Mouse (Mus musculus) kidney, embryonic 16.5 days (tissue): ENCODE data around the gene D330020A13Rik. TPM values are rescaled to one million over a fixed set of nuclear protein-coding genes. Genes with fewer than 3 reads are reported as not detected.

ENCODE experiments used
- ATAC-seq: fragments of 200-750 bp; cut with Nextera tagmentation; 2 replicates; pipeline ENCODE4 v1.8.0; 2017; ENCODE audit warnings: moderate TSS enrichment; ENCODE audit not compliant: low FRiP score, low TSS enrichment
- H3K27ac ChIP-seq: fragments of 300-500 bp; sonication (generic); 2 replicates; pipeline ENCODE4 v1.5.1; 2014; ENCODE audit warnings: low read length
- H3K27me3 ChIP-seq: fragments of 300-500 bp; sonication (generic); 2 replicates; pipeline ENCODE4 v1.6.1; 2014; ENCODE audit warnings: low read length, control low read depth, mixed read lengths; ENCODE audit not compliant: insufficient read depth
- H3K36me3 ChIP-seq: fragments of 300-500 bp; sonication (generic); 2 replicates; pipeline ENCODE4 v1.6.1; 2014; ENCODE audit warnings: low read length, control low read depth, mixed read lengths; ENCODE audit not compliant: insufficient read depth
- H3K4me1 ChIP-seq: fragments of 300-500 bp; sonication (generic); 2 replicates; pipeline ENCODE4 v1.6.1; 2014; ENCODE audit warnings: low read length, control low read depth, mixed read lengths; ENCODE audit not compliant: insufficient read depth
- H3K4me2 ChIP-seq: fragments of 300-500 bp; sonication (generic); replicated peaks from 2 replicates; pipeline ENCODE4 v1.6.1; 2014; ENCODE audit warnings: low read depth, low read length
- H3K4me3 ChIP-seq: fragments of 300-500 bp; sonication (generic); 2 replicates; pipeline ENCODE4 v1.5.1; 2014; ENCODE audit warnings: mild to moderate bottlenecking, low read length
- H3K9ac ChIP-seq: fragments of 300-500 bp; sonication (generic); replicated peaks from 2 replicates; pipeline ENCODE4 v1.6.1; 2014; ENCODE audit warnings: low read length
- H3K9me3 ChIP-seq: fragments of 300-500 bp; sonication (generic); 2 replicates; pipeline ENCODE4 v1.6.1; 2016; ENCODE audit warnings: low read length, control low read depth
- WGBS: fragments of 180-500 bp; shearing (Covaris S2); extraction: QIAGEN DNeasy Blood & Tissue Kit; methylation state at CpG from one replicate; pipeline ENCODE4 v1.1.7; 2014; 5-methylcytosine and 5-hydroxymethylcytosine counted together
- polyA plus RNA-seq: library from polyadenylated mRNA; unstranded; fragments of >200 nt; fragmentation: Nextera tagmentation; extraction: Ambion mirVana; gene quantifications from 2 replicates; pipeline ENCODE4 v1.2.1, GENCODE M21; 2015

Gene D330020A13Rik
- polyA plus RNA-seq, 1 experiment from 2014 or later = 0.65 TPM

DNA sequence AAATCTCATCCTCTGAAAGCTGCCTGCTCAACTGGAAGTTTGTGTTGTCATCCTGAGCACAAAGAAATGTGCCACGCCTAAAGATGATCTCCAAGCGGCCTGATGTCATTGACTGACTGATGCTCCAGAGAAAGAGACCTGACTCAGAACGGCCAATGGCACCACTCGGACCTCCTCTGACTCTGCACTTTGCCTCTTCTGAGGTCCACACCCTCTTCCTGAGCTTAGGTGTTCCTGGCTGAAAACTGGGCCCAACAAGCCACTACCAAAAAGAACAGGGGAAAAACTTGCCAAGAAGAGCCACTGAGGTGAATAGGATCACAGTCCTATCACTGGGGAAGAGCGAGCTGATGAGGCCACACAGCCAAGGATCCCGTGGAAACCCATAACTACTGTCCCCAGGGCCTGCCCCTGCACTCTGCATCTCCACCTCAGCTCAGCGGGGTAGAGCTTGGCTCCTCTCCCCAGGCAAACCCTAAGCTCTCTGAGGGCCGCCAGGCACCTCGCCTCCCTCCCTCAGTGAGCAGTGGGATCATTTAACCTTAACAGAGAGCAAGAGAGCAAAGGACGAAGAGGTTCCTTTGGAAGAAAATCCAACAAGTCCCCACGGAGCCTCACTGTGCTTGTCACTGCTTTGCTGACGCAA lies 31.2 kb upstream of the D330020A13Rik start:
- 56% methylated on average over 12 of the region's 12 CpGs for WGBS
- Histone ChIP-seq H3K9ac (no peak overlapping the region), H3K36me3 (no peaks in the 10 kb centered on the region), H3K9me3 (no peaks in the 10 kb centered on the region), H3K4me2 (no peak overlapping the region), H3K4me3 (no peak overlapping the region), H3K4me1 (peaks cover 18% of the 10 kb centered on the region), H3K27ac (peak overlapping the region; percentile 68), H3K27me3 (no peaks in the 10 kb centered on the region)
- peak; percentile 57 for ATAC-seq

- peak overlapping the region; percentile 68 for H3K27ac ChIP-seq
- H3K36me3 ChIP-seq = no peaks in the 10 kb centered on the region
- no peak overlapping the region for H3K9ac ChIP-seq
- peak; percentile 71 for ATAC-seq
- 54% methylated on average over 7 of the region's 7 CpGs for WGBS
- no peaks in the 10 kb centered on the region for H3K9me3 ChIP-seq
- no peaks in the 10 kb centered on the region for H3K27me3 ChIP-seq
- H3K4me3 ChIP-seq = no peak overlapping the region
- H3K4me2 ChIP-seq = no peak overlapping the region
- H3K4me1 ChIP-seq = peaks cover 18% of the 10 kb centered on the region
Measured at GRCm38 (mm10) chr6:120263608-120264007, 30.6 kb upstream of the D330020A13Rik start.

- WGBS = 20% methylated on average over 6 of the region's 6 CpGs
- peak overlapping the region; percentile 68 for H3K27ac ChIP-seq
Measured at GRCm38 (mm10) chr6:120264151-120264550, 30.0 kb upstream of the D330020A13Rik start.

DNA sequence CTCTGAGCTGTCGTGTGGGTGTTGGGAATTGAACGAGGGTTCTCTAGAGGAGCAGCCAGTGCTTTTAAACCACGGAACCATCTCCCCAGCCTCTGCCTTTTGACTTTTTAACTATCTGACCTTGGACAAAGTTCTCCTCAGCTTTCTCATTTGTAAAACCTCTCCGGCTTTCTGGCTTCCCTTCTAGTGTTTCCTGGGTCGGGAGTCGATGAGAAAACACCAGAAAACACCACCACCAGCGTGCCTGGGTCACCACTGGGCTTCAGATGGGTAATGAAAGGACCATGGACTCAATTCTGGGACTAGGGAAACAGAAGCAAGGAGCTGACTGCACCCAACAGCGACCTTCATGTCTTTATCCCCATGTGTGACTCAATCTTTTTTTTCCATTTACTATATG lies 20.0 kb upstream of the D330020A13Rik start:
- Histone ChIP-seq H3K36me3 (no peaks in the 10 kb centered on the region), H3K4me3 (no peak overlapping the region), H3K4me1 (peaks cover 16% of the 10 kb centered on the region), H3K27me3 (no peaks in the 10 kb centered on the region), H3K9me3 (no peaks in the 10 kb centered on the region), H3K4me2 (no peak overlapping the region), H3K27ac (no peak overlapping the region), H3K9ac (no peak overlapping the region)
- 46% methylated on average over 8 of the region's 8 CpGs for WGBS
- no peak for ATAC-seq

More at GRCm38 (mm10) chr6:120264151-120264550, 30.0 kb upstream of the D330020A13Rik start:
- Histone ChIP-seq H3K4me2 (no peak overlapping the region), H3K9ac (no peak overlapping the region; the same call in 1 of the 2 replicates), H3K4me3 (no peak overlapping the region), H3K36me3 (no peaks in the 10 kb centered on the region), H3K9me3 (no peaks in the 10 kb centered on the region), H3K4me1 (peaks cover 18% of the 10 kb centered on the region), H3K27me3 (no peaks in the 10 kb centered on the region)
- peak; percentile 76 for ATAC-seq

DNA sequence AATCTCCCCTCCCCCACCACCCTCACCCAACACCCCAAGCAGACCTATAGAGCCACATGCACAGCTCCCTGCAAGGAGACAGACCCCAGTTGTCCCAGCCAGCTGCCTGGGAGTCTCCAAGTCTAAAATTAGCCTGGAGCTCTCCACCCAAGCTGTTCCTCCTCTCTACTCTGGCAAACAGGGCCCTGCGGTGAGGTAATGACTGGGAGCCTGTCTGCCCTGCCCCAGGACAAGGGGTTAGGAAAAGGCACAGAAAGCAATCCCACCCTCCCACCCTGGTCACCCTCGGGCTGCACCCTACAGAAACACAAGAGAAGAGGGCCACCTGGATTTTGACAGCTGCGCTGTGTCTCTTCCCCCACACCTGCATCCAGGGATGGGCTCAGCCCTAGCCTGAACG lies 19.3 kb upstream of the D330020A13Rik start:
- H3K4me2 ChIP-seq = no peak overlapping the region
- 31% methylated on average over 4 of the region's 4 CpGs for WGBS
- peak; percentile 78 for ATAC-seq
- H3K4me3 ChIP-seq = no peak overlapping the region
- no peak overlapping the region for H3K27ac ChIP-seq
- peaks cover 16% of the 10 kb centered on the region for H3K4me1 ChIP-seq
- H3K27me3 ChIP-seq = no peaks in the 10 kb centered on the region
- no peak overlapping the region for H3K9ac ChIP-seq
- no peaks in the 10 kb centered on the region for H3K9me3 ChIP-seq
- H3K36me3 ChIP-seq = no peaks in the 10 kb centered on the region

GRCm38 (mm10) chr6:120275301-120275700 lies 18.9 kb upstream of the D330020A13Rik start:
- WGBS = 44% methylated on average over 6 of the region's 6 CpGs
- no peak overlapping the region for H3K4me2 ChIP-seq
- 0 out of 2 replicates have a peak, but pooled peaks have one; percentile 44 for ATAC-seq
- no peaks in the 10 kb centered on the region for H3K36me3 ChIP-seq
- H3K4me3 ChIP-seq = no peak overlapping the region
- no peak overlapping the region for H3K9ac ChIP-seq
- no peak overlapping the region for H3K27ac ChIP-seq
- H3K9me3 ChIP-seq = no peaks in the 10 kb centered on the region
- H3K27me3 ChIP-seq = no peaks in the 10 kb centered on the region
- peaks cover 16% of the 10 kb centered on the region for H3K4me1 ChIP-seq

- WGBS = 65% methylated on average over 7 of the region's 7 CpGs
- ATAC-seq = no peak
Measured at GRCm38 (mm10) chr6:120276874-120277449, 17.2 kb upstream of the D330020A13Rik start.

GRCm38 (mm10) chr6:120287279-120287678 lies 6.9 kb upstream of the D330020A13Rik start:
- no peak overlapping the region for H3K9ac ChIP-seq
- peak overlapping the region; percentile 52; the same call in 1 of the 2 replicates for H3K27ac ChIP-seq
- WGBS = 47% methylated on average over 9 of the region's 9 CpGs

More at GRCm38 (mm10) chr6:120276874-120277449, 17.2 kb upstream of the D330020A13Rik start:
- H3K4me1 ChIP-seq = peaks cover 16% of the 10 kb centered on the region
- no peak overlapping the region for H3K4me3 ChIP-seq
- no peak overlapping the region for H3K27ac ChIP-seq
- no peak overlapping the region for H3K9ac ChIP-seq
- no peak overlapping the region for H3K4me2 ChIP-seq
- no peaks in the 10 kb centered on the region for H3K9me3 ChIP-seq
- H3K27me3 ChIP-seq = no peaks in the 10 kb centered on the region
- H3K36me3 ChIP-seq = no peaks in the 10 kb centered on the region

GRCm38 (mm10) chr6:120288541-120288940 lies 5.6 kb upstream of the D330020A13Rik start:
- H3K9me3 ChIP-seq = no peaks in the 10 kb centered on the region
- no peak for ATAC-seq
- WGBS = 41% methylated on average over 7 of the region's 7 CpGs

More at GRCm38 (mm10) chr6:120287279-120287678, 6.9 kb upstream of the D330020A13Rik start:
- peak; percentile 90 for ATAC-seq
- H3K4me1 ChIP-seq = peaks cover 11% of the 10 kb centered on the region; the same call in 1 of the 2 replicates
- no peak overlapping the region for H3K4me3 ChIP-seq
- H3K27me3 ChIP-seq = no peaks in the 10 kb centered on the region
- no peaks in the 10 kb centered on the region for H3K36me3 ChIP-seq
- no peaks in the 10 kb centered on the region for H3K9me3 ChIP-seq
- no peak overlapping the region for H3K4me2 ChIP-seq

DNA sequence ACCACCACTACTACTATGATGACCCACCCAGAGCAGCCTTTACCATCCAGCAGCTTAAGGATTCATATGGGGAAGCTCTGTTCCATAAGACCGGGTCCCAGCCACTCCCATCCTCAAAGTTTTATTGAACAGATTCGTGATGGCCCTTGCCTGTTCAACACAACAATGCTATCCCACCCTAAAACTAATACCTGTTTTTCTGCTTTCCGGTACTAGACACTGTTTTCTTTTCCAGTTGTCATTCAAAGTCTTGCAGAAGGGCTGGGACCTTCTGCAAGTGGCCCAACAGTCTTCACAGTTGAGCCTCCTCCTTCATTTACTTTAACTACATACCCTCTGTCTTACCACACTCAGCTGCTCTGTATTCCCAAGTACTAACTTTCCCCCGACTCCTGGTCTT lies 4.7 kb upstream of the D330020A13Rik start:
- 86% methylated on average over 4 of the region's 4 CpGs for WGBS
- Histone ChIP-seq H3K36me3 (no peaks in the 10 kb centered on the region), H3K4me3 (no peak overlapping the region), H3K9me3 (no peaks in the 10 kb centered on the region), H3K4me1 (peaks cover 11% of the 10 kb centered on the region; the same call in 1 of the 2 replicates), H3K27ac (no peak overlapping the region), H3K9ac (no peak overlapping the region), H3K4me2 (no peak overlapping the region), H3K27me3 (peaks cover 6% of the 10 kb centered on the region; the same call in 1 of the 2 replicates)
- ATAC-seq = no peak

More at GRCm38 (mm10) chr6:120288541-120288940, 5.6 kb upstream of the D330020A13Rik start:
- Histone ChIP-seq H3K4me2 (no peak overlapping the region), H3K27me3 (0 out of 2 replicates have a peak, but pooled peaks cover 6% of the 10 kb centered on the region), H3K9ac (no peak overlapping the region), H3K4me1 (peaks cover 11% of the 10 kb centered on the region; the same call in 1 of the 2 replicates), H3K36me3 (no peaks in the 10 kb centered on the region), H3K27ac (no peak overlapping the region), H3K4me3 (no peak overlapping the region)
